Mouse (Mus musculus): Measurements from ENCODE around the gene Cend1. TPM values are rescaled to one million over a fixed set of nuclear protein-coding genes. Genes with fewer than 3 reads are reported as not detected.
"Not testable (repeated sequence)": the region's sequence is repeated elsewhere in the genome, so short reads cannot be mapped to it uniquely, and the experiment has no call there.

The Cend1 gene
- polyA plus RNA-seq, 1 experiment from 2014 or later: 2.8 TPM

DNA sequence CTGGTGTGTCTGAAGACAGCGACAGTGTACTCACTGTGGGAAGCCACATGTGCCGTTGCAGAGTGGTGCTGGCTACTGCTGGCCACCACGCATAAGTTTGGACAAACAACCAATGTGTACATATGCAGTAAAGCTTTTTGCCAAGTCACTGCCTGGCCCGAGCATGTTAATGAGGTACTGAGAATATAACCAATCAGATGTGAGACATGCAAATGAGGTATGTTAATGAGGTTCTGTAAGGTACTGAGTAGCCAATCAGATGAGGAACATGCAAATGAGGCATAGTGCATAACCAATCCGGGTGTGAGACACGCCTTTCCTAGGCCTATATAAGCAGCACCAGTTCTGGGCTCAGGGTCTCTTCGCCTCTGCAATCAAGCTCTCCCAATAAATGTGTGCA is 21.6 kb downstream of the Cend1 start:
- ATAC-seq (ENCODE audit: low read depth); H3K27me3 ChIP-seq (replicated peaks; ENCODE audit: control insufficient read depth, insufficient read depth, low read length); H3K9ac ChIP-seq (ENCODE audit: low read depth, low read length); H3K4me1 ChIP-seq (ENCODE audit: control insufficient read depth, insufficient read depth, low read length); H3K27ac ChIP-seq (replicated peaks; ENCODE audit: low read depth, low read length); H3K9me3 ChIP-seq (ENCODE audit: control insufficient read depth, low read length); H3K4me2 ChIP-seq (ENCODE audit: low read depth, low read length); H3K4me3 ChIP-seq (ENCODE audit: low read depth, low read length); DNase-seq (ENCODE audit: low spot score): not testable (repeated sequence)
- H3K36me3 ChIP-seq (ENCODE audit: control insufficient read depth, insufficient read depth, low read length): peaks cover 45% of the 10 kb centered on the region
- WGBS: 93% methylated on average over 6 of the region's 7 CpGs

DNA sequence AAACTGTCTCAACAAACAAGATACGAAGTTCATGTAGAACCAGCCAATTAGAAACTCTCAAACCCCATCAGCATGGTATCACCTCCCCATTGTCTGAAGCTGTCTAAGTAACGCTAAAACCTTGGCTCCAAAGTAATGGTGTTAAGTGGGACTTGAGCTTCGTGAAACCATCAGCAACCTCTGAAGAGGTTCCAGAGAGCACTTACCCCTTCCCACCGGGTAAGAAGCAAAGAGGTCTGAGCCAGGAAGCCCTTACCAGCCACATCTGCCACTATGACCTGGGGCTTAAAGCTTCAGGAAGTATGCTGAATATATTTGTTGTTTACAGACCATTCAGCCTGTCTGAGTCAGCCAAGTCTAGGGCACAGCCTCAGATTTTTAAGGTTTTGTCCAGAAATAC is 23.8 kb downstream of the Cend1 start:
- no peak for ATAC-seq (ENCODE audit: low read depth)
- Histone ChIP-seq H3K36me3 (ENCODE audit: control insufficient read depth, insufficient read depth, low read length) (peaks cover 54% of the 10 kb centered on the region), H3K27me3 (replicated peaks; ENCODE audit: control insufficient read depth, insufficient read depth, low read length) (no peaks in the 10 kb centered on the region), H3K9ac (ENCODE audit: low read depth, low read length) (no peak overlapping the region), H3K9me3 (ENCODE audit: control insufficient read depth, low read length) (no peaks in the 10 kb centered on the region), H3K4me3 (ENCODE audit: low read depth, low read length) (no peak overlapping the region), H3K4me1 (ENCODE audit: control insufficient read depth, insufficient read depth, low read length) (no peaks in the 10 kb centered on the region), H3K27ac (replicated peaks; ENCODE audit: low read depth, low read length) (no peak overlapping the region), H3K4me2 (ENCODE audit: low read depth, low read length) (no peak overlapping the region)
- WGBS: 80% methylated on average over 4 of the region's 4 CpGs
- no peak for DNase-seq (ENCODE audit: low spot score)

DNA sequence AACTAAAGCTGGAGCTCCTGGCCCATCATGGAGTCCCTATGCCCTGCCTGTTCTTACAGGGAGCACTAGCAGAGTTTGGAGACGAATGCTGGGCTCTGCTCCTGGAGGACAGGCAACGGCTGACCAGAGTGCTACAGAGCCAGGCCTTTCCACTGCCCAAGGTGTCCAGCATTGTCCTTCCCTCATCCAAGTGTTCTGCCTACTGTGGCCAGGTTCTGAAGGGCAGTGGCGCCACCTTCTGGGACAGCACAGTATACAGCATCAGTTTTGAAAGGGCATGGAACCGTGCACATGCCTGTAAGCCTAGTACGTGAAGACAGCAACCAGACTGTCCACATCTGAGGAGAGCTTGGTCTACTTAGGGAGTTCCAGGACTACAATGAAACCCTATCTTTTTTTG is 26.0 kb downstream of the Cend1 start:
- H3K4me1 ChIP-seq (ENCODE audit: control insufficient read depth, insufficient read depth, low read length): no peaks in the 10 kb centered on the region
- H3K36me3 ChIP-seq (ENCODE audit: control insufficient read depth, insufficient read depth, low read length): peaks cover 53% of the 10 kb centered on the region
- peak; percentile 53; the same call in 1 of the 2 replicates for ATAC-seq (ENCODE audit: low read depth)
- no peak overlapping the region for H3K27ac ChIP-seq (replicated peaks; ENCODE audit: low read depth, low read length)
- 53% methylated on average over 5 of the region's 5 CpGs for WGBS
- H3K4me3 ChIP-seq (ENCODE audit: low read depth, low read length): no peak overlapping the region
- no peak overlapping the region for H3K4me2 ChIP-seq (ENCODE audit: low read depth, low read length)
- H3K27me3 ChIP-seq (replicated peaks; ENCODE audit: control insufficient read depth, insufficient read depth, low read length): no peaks in the 10 kb centered on the region
- no peaks in the 10 kb centered on the region for H3K9me3 ChIP-seq (ENCODE audit: control insufficient read depth, low read length)
- peak; percentile 42 for DNase-seq (ENCODE audit: low spot score)
- no peak overlapping the region for H3K9ac ChIP-seq (ENCODE audit: low read depth, low read length)

DNA sequence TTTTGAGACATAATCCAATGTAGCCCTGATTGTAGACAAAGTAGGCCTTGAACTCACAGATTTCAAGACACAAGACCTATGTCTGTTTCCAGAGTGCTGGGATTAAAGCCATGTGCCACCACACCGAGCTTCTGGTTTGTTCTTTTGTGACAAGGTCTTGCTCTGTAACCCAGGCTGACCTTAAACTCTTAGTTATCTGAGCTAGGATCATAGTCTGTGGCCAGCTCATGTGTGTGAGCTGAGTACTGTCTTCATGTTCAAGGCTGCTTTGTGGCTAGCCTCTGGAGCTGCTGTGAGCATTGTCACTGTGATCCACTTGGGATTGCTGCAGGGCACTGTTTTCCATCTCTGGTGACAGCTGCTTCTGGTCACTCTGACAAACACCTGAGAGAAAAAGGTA is 33.9 kb downstream of the Cend1 start:
- no peak overlapping the region for H3K27ac ChIP-seq (replicated peaks; ENCODE audit: low read depth, low read length)
- no peak overlapping the region for H3K4me2 ChIP-seq (ENCODE audit: low read depth, low read length)
- H3K4me1 ChIP-seq (ENCODE audit: control insufficient read depth, insufficient read depth, low read length): peaks cover 8% of the 10 kb centered on the region
- H3K9ac ChIP-seq (ENCODE audit: low read depth, low read length): no peak overlapping the region
- H3K36me3 ChIP-seq (ENCODE audit: control insufficient read depth, insufficient read depth, low read length): peaks cover 39% of the 10 kb centered on the region
- DNase-seq (ENCODE audit: low spot score) (no peak), ATAC-seq (ENCODE audit: low read depth) (no peak)
- no peaks in the 10 kb centered on the region for H3K9me3 ChIP-seq (ENCODE audit: control insufficient read depth, low read length)
- 61% methylated on average over 1 of the region's 1 CpGs for WGBS
- no peaks in the 10 kb centered on the region for H3K27me3 ChIP-seq (replicated peaks; ENCODE audit: control insufficient read depth, insufficient read depth, low read length)
- no peak overlapping the region for H3K4me3 ChIP-seq (ENCODE audit: low read depth, low read length)

DNA sequence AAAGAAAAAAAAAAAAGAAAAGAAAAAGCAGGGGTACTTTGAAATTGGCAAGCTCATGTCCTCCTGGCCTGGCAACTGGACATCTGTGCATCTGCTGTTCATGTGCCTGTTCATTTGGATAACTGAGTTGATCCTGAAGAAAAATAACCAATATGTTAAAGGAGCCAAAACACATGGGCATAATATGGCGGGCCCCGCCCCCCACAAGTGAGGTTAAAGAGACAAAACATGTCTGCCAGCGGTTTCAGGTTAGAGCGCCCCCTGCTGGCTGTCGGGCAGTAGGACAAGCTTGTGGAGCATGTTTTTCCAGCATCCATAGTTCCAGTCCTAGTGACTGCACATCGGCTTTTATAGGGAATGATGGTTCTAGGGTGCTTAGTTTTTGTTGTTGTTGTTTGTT is 34.5 kb downstream of the Cend1 start:
- no peak for ATAC-seq (ENCODE audit: low read depth)
- Histone ChIP-seq H3K36me3 (ENCODE audit: control insufficient read depth, insufficient read depth, low read length) (peaks cover 33% of the 10 kb centered on the region), H3K27ac (replicated peaks; ENCODE audit: low read depth, low read length) (no peak overlapping the region), H3K4me3 (ENCODE audit: low read depth, low read length) (no peak overlapping the region), H3K4me1 (ENCODE audit: control insufficient read depth, insufficient read depth, low read length) (peaks cover 8% of the 10 kb centered on the region), H3K9ac (ENCODE audit: low read depth, low read length) (no peak overlapping the region), H3K4me2 (ENCODE audit: low read depth, low read length) (no peak overlapping the region), H3K9me3 (ENCODE audit: control insufficient read depth, low read length) (no peaks in the 10 kb centered on the region), H3K27me3 (replicated peaks; ENCODE audit: control insufficient read depth, insufficient read depth, low read length) (no peaks in the 10 kb centered on the region)
- DNase-seq (ENCODE audit: low spot score): peak; percentile 49
- WGBS: 11% methylated on average over 6 of the region's 6 CpGs

- Histone ChIP-seq H3K9ac (ENCODE audit: low read depth, low read length) (no peak overlapping the region), H3K4me3 (ENCODE audit: low read depth, low read length) (no peak overlapping the region), H3K4me1 (ENCODE audit: control insufficient read depth, insufficient read depth, low read length) (peaks cover 8% of the 10 kb centered on the region), H3K27ac (replicated peaks; ENCODE audit: low read depth, low read length) (no peak overlapping the region), H3K36me3 (ENCODE audit: control insufficient read depth, insufficient read depth, low read length) (peaks cover 28% of the 10 kb centered on the region), H3K27me3 (replicated peaks; ENCODE audit: control insufficient read depth, insufficient read depth, low read length) (no peaks in the 10 kb centered on the region), H3K4me2 (ENCODE audit: low read depth, low read length) (no peak overlapping the region), H3K9me3 (ENCODE audit: control insufficient read depth, low read length) (no peaks in the 10 kb centered on the region)
- 85% methylated on average over 7 of the region's 7 CpGs for WGBS
- ATAC-seq (ENCODE audit: low read depth): no peak
- DNase-seq (ENCODE audit: low spot score): no peak
Observed at GRCm38 (mm10) chr7:141394158-141394557, 35.1 kb downstream of the Cend1 start.

- ATAC-seq (ENCODE audit: low read depth) (peak; percentile 0; the same call in 1 of the 2 replicates), DNase-seq (ENCODE audit: low spot score) (no peak)
- no peaks in the 10 kb centered on the region for H3K9me3 ChIP-seq (ENCODE audit: control insufficient read depth, low read length)
- peaks cover 8% of the 10 kb centered on the region for H3K4me1 ChIP-seq (ENCODE audit: control insufficient read depth, insufficient read depth, low read length)
- H3K4me3 ChIP-seq (ENCODE audit: low read depth, low read length): peak overlapping the region; percentile 73
- H3K27ac ChIP-seq (replicated peaks; ENCODE audit: low read depth, low read length): no peak overlapping the region; the same call in 1 of the 2 replicates
- no peaks in the 10 kb centered on the region for H3K27me3 ChIP-seq (replicated peaks; ENCODE audit: control insufficient read depth, insufficient read depth, low read length)
- WGBS: 34% methylated on average over 9 of the region's 9 CpGs
- peak overlapping the region; percentile 70 for H3K9ac ChIP-seq (ENCODE audit: low read depth, low read length)
- H3K4me2 ChIP-seq (ENCODE audit: low read depth, low read length): peak overlapping the region; percentile 93
- H3K36me3 ChIP-seq (ENCODE audit: control insufficient read depth, insufficient read depth, low read length): peaks cover 14% of the 10 kb centered on the region
Observed at GRCm38 (mm10) chr7:141392552-141393222, 36.6 kb downstream of the Cend1 start.

DNA sequence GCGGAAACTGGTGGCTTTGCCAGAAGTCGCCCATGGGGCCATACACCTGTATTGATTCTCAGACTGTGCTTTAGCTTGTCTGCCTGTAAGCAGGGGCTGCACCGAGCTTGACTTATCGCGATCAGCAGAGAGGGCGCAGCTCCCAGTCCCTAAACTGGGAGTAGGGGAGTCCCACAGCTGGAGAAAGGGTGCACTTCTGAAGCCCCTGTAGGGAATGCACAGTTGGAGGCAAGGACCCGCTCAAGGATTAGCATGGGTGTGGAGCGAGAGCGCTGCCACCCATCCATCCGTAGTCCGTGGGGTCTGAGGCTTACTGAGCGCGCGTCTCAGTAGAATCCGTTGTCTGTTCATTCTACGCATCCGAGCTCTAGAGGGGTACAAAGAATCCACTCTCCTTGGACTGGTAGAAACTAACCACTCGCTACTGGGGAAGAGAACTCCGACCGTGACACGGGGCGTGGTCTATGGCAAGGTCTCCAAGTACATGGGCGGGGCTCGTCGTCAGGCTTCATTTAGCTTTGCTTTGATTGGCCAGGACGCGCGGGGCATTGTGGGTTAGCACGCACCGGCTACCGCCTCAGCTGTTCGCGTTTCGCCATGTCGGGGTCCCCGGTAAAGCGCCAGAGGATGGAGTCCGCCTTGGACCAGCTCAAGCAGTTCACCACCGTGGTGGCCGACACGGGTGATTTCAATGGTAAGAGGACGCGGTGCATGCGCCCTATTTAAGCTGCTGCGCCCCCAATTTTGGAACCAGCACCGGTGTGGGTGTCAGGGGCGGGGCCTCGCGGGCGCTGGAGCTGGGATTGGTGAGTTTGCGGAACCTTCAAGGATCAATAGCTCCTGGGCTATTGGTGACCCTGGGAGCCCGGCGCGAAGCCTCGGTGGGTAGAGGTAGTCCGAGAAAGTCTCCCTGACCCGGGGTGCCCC is 37.4 kb downstream of the Cend1 start, which contains the start of gene Taldo1:
Gene Taldo1 (plus strand): TSS at position 575 of the 927 bp plus-strand sequence.
- ATAC-seq (ENCODE audit: low read depth) (peak; percentile 95), DNase-seq (ENCODE audit: low spot score) (peak; percentile 98)
- Histone ChIP-seq H3K4me2 (ENCODE audit: low read depth, low read length) (peak within 1 kb of the TSS; percentile 93), H3K27me3 (replicated peaks; ENCODE audit: control insufficient read depth, insufficient read depth, low read length) (no peaks in the 10 kb centered on the region), H3K9me3 (ENCODE audit: control insufficient read depth, low read length) (no peaks in the 10 kb centered on the region), H3K27ac (replicated peaks; ENCODE audit: low read depth, low read length) (peak within 1 kb of the TSS; percentile 76), H3K4me1 (ENCODE audit: control insufficient read depth, insufficient read depth, low read length) (peaks cover 8% of the 10 kb centered on the region), H3K36me3 (ENCODE audit: control insufficient read depth, insufficient read depth, low read length) (peaks cover 11% of the 10 kb centered on the region), H3K4me3 (ENCODE audit: low read depth, low read length) (peak within 1 kb of the TSS; percentile 73), H3K9ac (ENCODE audit: low read depth, low read length) (peak within 1 kb of the TSS; percentile 70)
- WGBS: under 1% methylated on average over 57 of the region's 57 CpGs
